Mouse (Mus musculus) cortical plate, adult 2 months (tissue): Measurements from ENCODE around the gene Nfat5.

Experiments used
- CTCF ChIP-seq: fragments of 200-500 bp; IDR thresholded peaks from 2 replicates; pipeline ENCODE4 v1.5.1; 2011; ENCODE audit warnings: mild to moderate bottlenecking, control low read depth, low read length; ENCODE audit not compliant: insufficient read depth; ENCODE audit errors: extremely low read depth
- POLR2A ChIP-seq: fragments of 200-500 bp; IDR thresholded peaks from 2 replicates; pipeline ENCODE4 v1.6.1; 2011; ENCODE audit warnings: mild to moderate bottlenecking, low read length, control low read depth; ENCODE audit not compliant: insufficient read depth; ENCODE audit errors: extremely low read depth

DNA sequence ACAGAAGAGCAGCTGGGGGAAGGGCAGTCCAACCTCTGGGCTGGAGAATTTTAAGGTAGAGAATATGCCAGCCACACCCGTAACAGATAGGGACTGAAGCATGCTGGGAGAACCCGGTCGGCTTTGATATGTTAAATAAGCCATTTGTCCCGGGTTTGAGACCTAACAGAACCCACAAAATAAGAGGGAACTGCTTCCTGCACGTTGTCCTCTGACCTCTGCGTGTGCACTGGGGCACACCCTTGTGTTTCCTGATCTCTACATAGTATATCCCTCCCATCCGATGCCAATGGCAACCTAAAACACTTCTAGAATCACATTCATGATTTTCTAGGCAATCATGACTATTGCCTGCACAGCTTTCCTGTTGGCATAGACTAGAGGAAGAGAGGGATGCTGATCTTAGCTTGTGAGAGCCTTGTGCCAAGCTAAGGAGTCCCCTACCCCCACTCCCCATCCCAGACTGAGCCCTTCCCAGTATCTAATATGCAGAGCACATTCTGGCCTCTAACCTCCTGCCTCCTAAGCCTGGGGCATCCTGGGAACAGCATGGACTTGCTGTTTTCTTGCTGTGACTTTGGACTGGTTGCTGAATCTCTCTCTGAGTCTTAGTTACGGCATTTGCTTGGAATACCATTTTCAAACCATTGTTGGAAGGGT is 31.1 kb upstream of the Nfat5 start:
- TF ChIP-seq CTCF (no peak), POLR2A (no peak)
